Mouse (Mus musculus): ENCODE measurements around the gene Lag3. TPM values are rescaled to one million over a fixed set of nuclear protein-coding genes. Genes with fewer than 3 reads are reported as not detected.
"Not testable (repeated sequence)": the region's sequence is repeated elsewhere in the genome, so short reads cannot be mapped to it uniquely, and the experiment has no call there.

Lag3 gene
- total RNA-seq, 2 experiments from 2014 or later: 0.08 to 0.81 TPM

DNA sequence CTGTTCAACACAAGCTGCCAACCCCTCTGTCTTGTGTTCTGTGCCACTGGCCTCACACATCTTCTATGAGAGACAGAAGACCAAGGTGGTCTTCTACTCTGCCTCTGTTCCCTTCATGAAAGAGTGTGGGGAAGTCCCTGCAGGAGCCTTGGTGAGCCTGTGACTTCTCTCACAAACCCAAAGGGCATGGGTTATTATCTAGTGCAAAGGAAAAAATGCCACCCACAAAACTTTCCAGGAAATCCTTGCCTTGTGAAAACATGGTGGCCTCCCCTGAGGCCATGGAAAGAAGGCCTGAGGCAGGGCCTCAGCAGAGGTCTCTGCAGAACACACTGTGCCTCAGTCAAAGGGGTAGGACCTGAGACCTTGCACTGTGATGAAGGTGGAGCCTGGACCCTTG lies 9.7 kb downstream of the Lag3 start:
- ATAC-seq (replicated peaks; ENCODE audit: poor library complexity): no peak

DNA sequence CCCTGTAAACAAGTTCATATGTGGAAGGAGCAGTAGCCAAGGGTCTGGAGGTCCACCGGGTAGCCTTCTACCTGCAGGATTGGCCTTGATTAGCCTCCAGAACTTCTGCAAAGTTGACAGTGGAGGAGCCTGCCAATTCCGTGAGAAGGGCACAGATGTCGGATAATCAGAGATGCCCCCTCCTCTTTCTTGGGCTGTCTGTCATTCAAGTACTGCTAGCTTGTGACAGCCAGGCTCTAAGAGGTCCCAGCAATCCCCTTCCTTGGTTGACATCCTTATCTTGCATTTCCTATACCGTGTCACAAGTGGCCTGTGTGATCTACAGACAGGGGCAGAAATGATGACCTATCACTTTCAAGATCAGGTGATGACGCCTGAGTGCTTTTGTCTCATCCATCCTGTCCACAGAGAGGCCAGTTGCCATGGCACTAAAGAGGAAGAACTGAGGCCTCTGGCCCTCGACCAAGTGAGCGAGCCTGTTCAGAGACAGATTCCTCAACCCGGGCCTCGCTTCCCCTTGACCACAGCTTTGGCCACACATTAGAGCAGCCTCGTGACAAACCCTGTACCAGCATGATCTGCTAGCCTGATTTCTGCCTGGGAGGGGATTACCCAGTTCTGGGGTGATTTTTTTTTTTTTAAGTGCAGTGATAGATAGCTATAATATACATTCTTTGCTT lies 10.6 kb downstream of the Lag3 start:
- ATAC-seq (replicated peaks; ENCODE audit: poor library complexity): peak; percentile 44

DNA sequence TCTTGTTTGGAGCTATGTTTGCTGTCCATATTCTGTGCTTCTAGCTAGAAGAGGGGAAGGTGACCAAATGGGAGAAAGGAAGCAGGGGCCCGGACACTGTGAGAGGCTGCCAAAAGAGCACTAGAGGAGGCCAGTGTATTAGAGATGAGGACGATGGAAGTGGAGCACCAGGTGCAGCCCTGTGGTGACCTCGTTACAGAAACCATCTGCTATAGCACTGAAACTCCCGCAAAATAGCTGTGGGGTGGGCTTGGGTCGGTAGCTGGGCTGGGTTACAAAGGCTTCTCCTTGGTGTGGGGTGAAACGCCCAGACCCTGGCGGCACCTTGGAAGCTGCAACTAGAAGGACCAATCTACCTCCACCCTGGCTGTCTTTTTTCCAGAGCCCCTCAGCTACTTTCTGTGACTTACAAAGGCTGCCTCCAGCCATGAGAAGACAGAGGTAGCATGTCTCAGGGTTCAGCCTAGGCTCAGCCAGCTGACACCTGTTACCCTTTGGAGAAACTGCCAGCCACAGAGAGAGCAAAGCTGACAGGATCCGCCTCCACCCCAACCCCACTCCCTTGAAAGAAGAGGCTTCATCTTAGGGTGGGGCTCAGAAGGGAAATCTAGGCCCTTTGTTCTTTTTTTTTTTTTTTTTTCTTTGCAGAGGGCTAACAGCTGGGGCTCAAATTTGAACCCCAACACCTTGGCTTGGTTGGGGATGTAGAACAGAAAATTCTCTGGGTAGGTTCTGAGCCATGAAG lies 11.3 kb downstream of the Lag3 start:
- ATAC-seq (replicated peaks; ENCODE audit: poor library complexity): no peak

DNA sequence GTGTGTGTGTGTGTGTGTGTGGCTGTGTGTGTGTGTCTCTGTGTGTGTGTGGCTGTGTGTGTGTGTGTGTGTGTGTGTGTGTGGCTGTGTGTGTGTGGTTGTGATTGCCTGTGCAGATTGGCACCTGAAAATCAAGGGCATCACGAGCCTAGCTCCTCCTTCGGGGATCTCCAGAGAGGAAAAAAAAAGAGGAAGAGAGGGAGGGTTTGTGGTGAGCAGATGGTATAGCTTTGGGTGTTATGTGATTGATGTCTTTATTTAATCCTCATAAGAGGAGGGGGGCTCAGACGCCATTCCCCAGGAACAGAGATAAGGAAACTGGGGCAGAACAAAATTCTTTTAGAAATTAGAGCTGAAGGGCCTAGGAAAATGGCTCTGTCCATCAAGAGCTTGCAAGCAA lies 13.1 kb downstream of the Lag3 start:
- peak; percentile 67 for ATAC-seq (replicated peaks; ENCODE audit: poor library complexity)

DNA sequence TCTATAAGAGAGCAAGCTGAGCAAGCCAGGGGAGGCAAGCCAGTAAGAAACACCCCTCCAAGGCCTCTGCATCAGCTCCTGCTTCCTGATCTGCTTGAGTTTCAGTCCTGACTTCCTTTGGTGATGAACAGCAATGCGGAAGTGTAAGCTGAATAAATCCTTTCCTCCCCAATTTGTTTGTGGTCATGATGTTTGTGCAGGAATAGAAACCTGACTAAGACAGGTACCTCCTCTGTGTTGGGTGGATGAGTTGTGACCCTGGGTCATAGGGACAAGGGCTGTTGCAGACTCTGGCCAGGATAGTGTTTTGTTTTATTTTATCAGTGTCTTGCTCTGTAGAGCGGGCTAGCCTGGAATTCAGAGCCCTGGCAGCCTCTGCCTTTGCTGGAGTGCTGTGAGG lies 17.4 kb downstream of the Lag3 start:
- not testable (repeated sequence) for ATAC-seq (replicated peaks; ENCODE audit: poor library complexity)

DNA sequence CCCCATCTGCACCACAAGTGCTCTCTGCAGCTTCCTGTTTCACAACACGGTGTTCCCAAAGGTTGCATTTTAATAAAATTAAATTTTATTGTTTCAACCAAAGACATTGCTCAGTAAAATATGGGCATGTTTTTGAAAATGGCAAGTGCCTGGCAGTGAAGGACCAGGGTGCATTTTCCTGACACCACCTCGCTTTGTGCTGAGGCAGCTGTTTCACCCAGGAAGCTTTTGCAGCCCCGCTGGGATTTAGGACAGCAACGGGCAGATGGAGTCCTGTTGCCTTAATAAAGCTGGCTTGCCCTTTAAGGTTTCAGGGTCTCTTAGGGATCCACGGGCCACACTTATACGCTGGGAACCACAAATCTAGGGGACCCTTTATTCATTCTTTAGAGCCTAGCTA lies 20.5 kb downstream of the Lag3 start:
- no peak for ATAC-seq (replicated peaks; ENCODE audit: poor library complexity)

DNA sequence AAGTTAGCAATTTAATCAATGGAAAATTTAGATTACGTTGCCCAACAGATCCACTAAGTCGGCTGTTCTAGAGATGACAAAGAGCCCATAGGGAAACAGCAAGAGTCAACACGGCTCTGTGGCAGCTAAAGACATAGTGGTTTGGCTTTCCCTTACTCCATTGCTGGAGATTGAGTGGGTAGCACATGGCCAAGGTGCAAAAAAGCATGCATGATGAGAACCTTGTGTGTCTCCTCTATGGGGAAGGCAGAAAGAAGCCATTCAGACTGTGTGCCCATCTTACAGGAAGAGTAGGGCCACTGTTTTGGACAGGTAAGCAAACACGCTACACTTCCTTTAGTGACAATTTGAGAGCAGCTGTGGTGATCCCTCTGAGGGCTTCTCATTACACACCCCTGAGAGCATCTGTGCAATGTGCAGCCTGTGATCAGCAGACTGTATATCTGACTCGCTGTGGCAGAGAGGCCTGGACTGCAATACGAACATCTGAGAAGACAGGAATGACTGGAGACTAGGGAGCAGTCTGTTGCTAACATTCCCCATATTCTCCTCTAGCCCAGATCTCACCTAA lies 22.9 kb downstream of the Lag3 start:
- no peak for ATAC-seq (replicated peaks; ENCODE audit: poor library complexity)

DNA sequence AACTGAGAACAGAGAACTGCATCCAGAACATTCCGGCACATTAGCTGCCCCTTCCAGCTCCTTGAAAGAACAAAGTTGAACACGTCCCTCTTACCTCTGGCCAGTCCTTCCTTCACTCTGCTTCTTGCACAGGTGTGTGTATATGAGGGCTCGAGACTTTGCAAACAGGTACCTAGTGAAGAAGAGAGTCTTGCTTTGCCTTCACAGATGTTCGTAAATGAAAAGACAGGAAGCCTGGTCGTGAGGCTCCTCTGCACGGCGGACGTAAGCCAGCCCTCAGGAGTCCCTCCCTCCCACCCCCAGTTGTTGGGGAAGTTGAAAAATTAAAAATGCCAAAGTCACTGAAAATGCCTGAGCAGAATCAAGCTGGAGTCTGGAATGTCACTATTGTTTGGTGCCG lies 23.5 kb downstream of the Lag3 start, which contains the start of gene Cd4:
Cd4 (minus strand) TSS at position 236 of the 400 bp plus-strand sequence.
- ATAC-seq (replicated peaks; ENCODE audit: poor library complexity): no peak

DNA sequence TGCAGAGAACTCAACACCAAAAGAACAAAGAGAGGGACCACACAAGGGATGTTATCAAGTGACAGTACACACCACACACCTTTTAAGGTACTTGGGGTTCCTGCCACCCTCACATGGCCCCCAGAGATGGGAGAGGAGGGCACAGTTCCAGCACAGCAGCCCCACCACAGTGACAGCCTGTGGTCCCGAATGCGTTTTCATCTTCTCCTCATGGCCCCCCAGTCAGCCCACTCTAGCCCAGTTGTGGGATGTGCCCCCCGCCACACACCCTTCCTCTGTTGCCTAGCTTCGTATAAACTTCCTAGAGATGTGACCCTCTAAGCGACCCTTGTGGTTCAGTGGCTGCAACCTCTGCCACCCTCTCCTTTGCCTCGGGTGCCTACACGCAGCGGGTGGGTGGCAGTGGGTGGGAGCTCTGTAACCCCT lies 25.5 kb downstream of the Lag3 start:
- ATAC-seq (replicated peaks; ENCODE audit: poor library complexity): no peak

DNA sequence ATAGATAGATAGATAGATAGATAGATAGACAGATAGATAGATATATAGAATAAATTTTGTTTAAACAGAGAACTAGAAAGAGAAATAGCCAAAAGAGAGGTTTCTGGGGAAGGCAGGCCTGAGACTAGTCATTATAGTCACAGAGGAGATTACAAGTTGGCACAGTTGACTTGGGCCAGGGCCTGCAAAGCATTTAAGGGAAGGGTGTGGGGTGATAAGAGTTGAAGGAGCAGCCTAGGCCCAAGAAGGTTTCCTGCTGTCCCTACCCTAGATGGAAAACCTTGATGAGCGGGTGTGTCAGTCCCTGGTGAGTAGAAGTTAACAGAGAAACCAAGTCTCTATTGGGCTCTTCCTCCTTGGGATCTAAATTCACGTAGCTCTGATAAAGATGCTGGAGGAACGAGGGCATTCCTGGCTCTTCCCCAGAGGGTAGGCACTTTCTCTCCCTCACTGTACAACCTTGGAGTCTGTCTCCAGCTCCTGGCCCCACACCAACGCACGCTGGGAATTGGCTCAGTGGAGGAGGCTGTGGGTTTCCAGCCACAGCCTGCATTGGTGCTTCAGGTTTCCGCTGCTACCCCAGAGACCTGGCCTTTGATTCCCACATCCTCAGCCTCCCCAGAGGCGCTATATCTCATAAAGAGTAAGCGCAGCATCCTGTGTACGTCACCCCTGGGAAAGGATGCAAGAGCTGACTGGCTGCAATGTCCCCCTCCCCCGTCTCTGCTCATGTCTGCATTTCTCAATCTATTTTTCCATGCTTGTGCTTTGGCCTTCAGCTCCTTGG lies 26.6 kb downstream of the Lag3 start:
- ATAC-seq (replicated peaks; ENCODE audit: poor library complexity): peak; percentile 65

DNA sequence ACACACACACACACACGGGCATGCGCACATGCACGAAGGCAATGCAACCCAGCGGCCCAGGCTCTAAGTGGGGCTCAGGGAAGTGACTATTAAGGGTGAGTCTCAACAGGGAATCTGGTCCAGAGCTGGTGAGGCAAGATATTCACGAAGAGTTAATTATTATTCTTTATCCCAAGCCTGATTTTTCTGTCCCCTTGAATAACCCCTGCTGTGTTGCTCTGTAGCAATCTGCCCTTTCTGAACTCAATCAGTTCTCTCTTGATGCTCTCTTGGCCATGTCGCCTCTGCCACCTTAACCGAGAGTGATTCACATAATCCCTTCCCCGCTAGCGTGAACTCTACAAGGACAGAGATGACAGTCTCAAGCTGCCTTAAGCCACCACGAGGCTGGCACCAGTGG lies 28.2 kb downstream of the Lag3 start:
- ATAC-seq (replicated peaks; ENCODE audit: poor library complexity): no peak

DNA sequence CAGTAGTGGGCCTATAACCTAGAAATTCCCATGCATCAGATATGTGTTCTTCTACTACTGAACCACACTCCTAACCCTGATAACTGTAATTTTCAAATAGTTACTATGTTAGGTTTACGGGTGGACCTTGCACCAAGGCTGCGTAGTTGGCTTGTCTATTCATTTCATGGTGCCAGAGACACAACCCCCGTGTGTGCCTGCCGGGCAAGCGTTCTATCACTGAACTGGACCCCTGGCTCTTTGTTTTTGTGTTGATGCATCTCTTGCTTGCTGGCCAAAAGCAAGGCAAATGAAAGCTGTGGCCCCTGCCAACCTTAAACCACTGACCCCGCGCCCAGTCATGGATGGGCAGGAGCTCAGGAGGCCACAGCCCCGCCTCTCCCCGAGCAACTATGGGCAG lies 29.7 kb downstream of the Lag3 start:
- no peak for ATAC-seq (replicated peaks; ENCODE audit: poor library complexity)

DNA sequence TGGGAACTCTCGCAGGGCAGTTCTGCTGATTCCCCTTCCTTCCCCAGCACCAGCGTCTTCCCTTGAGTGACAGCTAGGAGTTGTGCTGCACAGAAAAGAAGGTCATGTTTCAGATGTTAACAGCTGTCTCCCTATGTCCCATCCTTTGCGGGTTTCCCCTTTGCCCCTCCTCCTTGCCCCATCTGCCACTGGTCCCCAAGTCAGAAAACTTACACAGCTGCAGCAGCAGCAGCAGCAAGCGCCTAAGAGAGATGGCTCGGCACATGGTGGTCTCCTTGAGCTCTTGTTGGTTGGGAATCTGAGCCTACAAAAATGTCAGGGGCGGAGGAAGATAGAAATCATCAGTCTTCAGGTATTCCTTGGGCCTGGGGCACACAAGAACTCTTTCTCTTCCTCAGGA lies 32.1 kb downstream of the Lag3 start:
- ATAC-seq (replicated peaks; ENCODE audit: poor library complexity): no peak

DNA sequence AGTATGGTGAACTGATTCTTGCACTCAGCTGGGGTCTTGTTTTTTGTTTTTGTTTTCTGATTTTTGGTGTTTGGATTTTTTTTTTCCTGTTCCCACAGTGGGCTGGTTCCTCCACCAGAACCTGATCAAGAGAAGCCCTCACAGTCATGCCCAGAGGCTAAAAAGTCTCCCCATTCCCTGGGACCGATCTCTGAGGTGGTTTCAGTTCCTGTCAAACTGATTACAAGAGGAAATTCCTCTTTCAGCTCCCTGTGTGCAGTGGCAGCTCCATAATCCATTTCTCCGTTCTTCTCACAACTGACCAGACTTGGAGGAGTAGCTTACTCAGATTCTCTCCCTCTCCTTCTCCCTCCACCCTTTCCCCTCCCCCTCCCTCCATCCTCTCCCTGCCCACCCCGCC lies 37.2 kb downstream of the Lag3 start:
- peak; percentile 48 for ATAC-seq (replicated peaks; ENCODE audit: poor library complexity)

DNA sequence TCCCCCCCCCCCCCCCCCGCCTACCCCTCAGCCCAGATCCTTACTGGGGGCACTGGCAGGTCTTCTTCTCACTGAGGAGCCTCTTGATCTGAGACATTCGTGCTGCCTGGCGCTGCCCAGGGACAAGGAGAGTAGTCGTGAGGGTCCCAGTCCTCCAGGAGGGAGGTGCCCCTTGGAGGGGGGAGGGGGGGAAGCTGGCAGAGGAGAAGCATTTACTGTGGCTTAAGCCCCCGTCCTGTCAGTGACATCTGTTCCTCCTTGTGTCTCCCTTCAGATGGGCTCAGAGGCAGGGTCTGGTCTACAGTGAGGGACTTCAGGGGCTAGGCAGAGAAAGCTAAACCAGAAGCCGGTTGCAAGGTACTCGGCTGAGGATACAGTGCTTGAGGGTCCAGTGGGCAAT lies 44.9 kb downstream of the Lag3 start:
- ATAC-seq (replicated peaks; ENCODE audit: poor library complexity): no peak

DNA sequence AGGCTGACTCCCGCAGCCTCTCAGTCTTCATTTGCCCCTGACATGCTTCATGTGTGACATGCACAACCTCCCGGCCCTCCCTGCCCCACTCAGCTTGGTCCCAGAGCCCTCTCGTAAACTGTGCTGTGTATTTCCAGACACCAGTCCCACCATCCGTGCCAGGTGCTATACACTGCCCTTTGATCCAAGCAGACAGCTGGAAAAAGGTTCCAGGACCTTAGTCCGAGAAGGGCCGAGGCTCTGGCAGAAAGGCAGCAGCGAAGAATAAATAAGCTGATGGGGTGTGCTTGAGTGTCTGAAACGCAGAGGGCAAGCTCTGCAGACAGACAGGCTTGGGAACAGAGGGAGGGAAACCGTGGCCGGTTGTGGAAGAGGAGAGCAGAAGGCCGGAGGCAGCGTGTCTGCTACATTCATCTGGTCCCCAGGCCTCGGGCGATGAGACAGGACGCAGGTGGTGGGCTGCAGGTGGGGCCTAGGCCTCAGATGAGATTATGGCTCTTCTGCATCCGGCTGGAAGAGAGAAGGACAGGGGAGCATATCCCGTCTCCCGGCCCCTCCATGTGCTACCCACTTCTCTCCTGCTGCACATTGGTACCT lies 45.6 kb downstream of the Lag3 start:
- ATAC-seq (replicated peaks; ENCODE audit: poor library complexity): no peak

DNA sequence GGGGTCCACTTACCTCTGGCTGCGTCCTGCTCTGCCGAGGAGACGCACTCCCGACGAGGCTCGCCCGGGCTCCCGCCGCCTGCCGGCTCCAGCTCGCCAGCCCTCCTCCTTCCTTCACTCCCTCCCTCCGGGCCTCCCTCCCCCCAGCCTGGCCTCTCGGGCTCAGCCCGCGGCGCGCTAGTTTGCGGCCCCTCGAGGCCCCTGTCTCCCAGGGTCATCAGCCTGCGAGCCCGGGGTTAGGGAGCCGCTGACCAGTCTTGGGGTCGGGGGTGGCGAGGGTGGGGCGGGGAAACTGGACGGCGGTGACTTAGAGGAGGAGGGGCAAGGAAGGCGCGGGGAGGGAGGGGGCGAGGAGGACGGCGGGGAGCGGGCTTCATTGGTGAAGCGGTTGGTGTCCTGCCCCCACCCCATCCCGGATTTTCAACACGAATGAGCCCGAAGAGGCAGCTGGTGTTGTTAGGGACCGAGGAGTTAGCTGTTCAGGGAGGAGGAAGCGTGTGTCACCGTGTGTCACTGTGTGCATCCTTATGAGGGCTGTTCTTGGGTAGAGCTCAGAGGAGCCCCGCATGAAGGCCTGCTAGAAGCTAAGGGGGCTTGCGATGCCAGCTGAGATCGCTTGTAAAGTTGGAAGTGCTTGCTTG lies 47.7 kb downstream of the Lag3 start, which contains the start of gene Gpr162:
Gpr162 (minus strand) TSS at position 326 of the 641 bp plus-strand sequence.
- ATAC-seq (replicated peaks; ENCODE audit: poor library complexity): peak; percentile 57

DNA sequence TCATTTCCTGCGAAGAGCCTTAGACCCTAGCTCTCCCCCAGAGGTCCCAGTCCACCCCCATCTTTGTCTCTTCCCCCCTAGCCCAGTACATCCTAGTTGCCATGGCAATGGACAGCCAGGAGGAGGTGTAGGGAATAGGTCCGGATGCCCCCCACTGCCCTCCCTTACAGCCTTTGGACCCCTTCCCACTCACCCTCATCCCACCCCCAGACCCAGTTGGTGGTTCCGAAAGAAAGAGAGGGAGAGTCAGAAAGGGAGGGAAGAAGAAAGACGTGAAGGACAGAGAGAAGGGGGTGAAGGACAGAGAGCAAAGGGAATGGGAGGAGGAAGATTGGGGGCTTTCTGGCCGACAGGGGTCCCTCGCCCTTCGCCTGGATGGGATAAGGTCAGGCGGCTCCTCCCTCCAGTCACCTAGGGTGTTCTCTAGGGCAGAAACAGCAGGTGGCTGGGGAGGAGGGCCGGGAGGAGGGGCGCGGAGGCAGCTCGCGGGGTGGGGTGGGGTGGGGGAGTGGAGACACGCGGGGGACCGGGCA lies 48.3 kb downstream of the Lag3 start:
- ATAC-seq (replicated peaks; ENCODE audit: poor library complexity): no peak

DNA sequence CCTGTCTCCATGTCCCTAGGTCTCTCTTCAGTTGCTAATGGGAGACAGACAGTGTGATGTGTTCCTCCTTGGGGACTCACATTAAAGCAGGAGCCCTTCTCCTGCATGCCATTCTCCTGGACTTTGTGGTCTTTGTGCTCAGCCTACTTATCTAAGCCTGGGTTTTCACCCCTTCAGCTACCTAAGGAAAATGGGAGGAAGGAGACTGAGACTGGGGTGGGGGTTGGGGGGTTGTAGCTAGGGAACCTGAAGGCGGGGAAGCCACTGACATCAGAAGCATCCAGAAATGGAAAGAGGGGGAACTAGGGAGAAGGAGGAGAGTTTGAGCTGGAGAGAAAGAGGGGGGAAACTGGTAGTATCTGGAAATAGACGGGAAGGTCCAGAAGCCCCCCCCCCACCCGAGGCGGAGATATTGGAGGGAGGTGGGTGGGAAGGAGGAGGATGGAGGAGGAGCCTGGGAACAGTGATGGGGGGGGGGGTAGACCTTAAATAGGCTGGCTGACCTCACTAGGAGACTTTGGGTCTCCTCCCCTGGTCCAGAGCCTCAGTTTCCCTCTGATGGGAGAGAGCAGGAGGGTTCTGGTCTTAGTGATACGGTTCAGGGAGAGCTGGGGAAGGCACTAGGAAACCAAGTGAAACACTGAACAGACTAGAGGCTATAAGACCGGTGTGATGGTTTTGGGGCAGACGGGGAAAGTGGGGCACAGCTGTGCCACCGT lies 48.9 kb downstream of the Lag3 start:
- no peak for ATAC-seq (replicated peaks; ENCODE audit: poor library complexity)

DNA sequence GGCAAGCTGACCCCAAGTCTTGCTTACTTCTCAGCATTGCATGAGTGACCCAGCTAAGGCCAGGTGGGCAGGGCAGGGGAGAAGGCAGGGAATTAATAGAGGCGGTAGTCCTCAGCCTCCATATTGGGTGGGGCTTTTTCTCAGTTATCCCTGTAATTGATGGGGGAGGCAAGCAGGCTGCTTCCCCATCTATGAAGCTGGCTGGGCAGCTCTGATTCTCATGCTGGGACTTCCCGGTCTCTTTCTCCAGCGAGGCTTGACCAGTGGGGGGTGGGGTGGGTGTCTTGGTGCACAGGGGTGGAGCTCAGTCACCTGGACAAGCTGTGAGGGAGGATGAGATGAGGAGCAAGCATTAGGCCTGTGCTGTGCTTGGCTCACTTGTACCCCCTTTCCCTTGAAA lies 49.7 kb downstream of the Lag3 start:
- ATAC-seq (replicated peaks; ENCODE audit: poor library complexity): no peak

All from megakaryocyte progenitor cell, adult 5-6 weeks (primary cell).